Mouse (Mus musculus) neutrophil, adult 65 days (primary cell): Measurements from ENCODE around the gene Elp1. TPM values are rescaled to one million over a fixed set of nuclear protein-coding genes. Genes with fewer than 3 reads are reported as not detected.

Experiments
- total RNA-seq: library from RNA; stranded (reverse); gene quantifications from 2 replicates; pipeline ENCODE4 v1.2.4, GENCODE M21; 2023

Gene Elp1
- 73.3 and 87.3 TPM in 2 replicates for total RNA-seq

DNA sequence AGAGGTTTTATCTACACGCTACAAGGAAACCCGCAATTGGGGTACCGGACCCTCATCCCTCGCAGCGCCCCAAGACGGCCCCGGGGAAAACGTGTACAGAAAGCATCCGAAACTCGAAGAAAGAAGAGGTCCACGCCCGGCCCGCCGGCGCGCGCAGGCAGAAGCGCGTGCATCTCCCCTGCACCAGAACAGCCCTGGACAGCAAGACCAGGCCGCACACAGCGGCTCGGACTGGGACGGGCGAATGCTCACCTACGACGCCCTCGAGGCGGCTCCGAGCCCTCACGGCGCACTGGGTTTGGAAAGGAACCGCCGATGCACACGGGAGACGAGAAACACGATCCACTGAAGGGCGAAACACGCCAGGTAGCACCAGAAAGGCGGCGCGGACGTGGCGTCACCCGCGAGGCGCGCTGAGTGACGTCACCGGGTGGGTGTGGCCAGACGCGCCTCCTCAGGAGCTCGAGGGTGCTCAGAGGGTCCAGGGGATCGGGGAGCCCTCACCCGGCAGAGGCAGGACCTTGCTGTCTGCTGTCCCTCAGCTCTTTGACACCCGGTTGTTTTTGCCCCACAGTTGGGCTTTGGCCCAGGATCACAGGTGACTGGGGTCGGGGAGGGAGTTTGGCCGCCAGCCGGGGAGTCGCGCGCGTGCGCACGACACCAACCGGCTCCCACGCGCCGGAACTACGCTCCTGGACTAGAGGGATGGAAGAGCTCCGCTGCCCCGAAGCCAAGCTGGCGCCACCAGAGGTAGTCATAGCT is at the start of gene Elp1, which contains the start of gene Fam206a:
TSS of gene Elp1 (minus strand) at position 425 of the 762 bp plus-strand sequence.
TSS of gene Fam206a (plus strand) at position 439 of the 762 bp plus-strand sequence.

DNA sequence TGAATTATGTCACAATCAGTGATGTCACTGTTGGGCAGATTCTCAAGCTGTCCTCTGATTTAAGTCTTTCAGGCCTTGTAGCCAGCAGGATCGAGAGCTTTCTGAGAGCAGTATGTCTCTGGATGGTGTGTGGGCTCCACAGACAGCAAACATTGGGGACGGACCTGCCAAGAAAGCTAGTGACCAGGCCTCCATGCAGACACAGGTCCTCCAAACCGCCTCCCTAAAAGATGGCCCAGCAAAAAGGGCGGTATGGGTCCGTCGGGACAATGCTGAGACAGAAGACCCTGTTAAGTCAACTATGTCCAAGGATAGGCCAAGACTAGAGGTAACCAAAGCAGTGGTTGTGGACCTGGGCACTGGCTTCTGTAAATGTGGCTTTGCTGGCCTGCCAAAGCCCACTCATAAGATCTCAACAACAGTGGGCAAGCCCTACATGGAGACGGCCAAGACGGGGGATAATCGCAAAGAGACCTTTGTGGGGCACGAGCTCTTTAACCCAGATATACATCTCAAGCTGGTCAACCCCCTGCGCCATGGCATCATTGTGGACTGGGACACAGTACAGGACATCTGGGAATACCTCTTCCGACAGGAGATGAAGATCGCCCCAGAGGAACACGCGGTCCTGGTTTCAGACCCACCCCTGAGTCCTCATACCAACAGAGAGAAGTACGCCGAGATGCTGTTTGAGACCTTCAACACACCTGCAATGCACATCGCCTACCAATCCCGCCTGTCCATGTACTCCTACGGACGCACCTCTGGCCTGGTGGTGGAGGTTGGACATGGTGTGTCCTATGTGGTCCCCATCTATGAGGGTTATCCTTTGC is 58.6 kb downstream of the Elp1 start, which contains the start of gene Actl7a:
TSS of gene Actl7a (plus strand) at position 51 of the 833 bp plus-strand sequence.

DNA sequence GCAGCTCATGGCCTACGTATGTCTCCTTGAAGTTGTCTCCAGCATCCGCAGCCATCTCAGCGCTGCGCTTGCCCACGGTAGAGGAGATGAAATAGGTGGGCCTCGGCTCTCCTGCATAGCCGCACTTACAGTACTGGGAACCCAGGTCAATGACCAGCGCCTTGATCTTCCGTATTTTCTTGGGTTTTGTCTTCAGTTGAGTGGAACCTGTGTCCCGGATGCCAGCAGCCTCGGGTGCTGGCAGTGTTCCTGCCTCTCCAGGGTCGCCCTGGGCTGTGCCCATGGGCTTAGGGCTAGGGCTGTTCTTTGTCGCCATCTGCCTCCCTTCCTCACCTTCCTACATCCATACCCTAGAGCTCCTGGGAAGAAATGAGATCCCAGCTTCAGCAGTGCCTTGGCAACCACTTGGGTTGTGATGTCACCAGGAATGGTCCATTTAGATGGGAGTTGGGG is 61.1 kb downstream of the Elp1 start, which contains the start of gene Actl7b:
TSS of gene Actl7b (minus strand) at position 403 of the 453 bp plus-strand sequence.

DNA sequence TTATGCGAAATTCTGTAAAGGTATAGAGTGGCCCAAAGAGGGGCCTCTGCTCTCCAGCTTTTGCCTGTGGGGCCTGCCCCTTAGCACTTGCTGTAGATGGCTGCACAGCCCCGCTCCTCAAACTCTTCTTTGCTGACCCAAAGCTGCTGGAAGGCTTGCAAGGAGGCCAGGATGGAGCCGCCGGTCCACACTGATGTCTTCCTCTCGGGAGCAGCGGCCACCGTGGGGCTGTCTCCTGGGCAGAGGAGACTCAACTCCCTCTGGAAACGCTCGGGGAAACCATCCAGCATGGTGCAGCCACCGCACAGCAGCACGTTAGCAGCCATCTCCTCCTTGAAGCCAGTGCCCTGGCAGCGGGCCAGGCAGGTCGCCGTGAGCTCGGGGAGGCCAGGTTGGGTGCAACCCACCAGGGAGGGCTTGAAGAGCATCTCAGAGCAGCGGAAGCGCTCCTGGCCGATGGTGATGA is 62.1 kb downstream of the Elp1 start, which contains the start of gene Gm26657:
TSS of gene Gm26657 (plus strand) at position 51 of the 466 bp plus-strand sequence.

Other genes starting within 250 kb of the Elp1 start
- not detected in 2 replicates for gene Gm26657, start 62.3 kb downstream of the Elp1 start, total RNA-seq
- gene Actl7b, start 60.9 kb downstream of the Elp1 start, total RNA-seq = 3.7 and 4.0 TPM in 2 replicates
- gene Actl7a, start 58.9 kb downstream of the Elp1 start, total RNA-seq = not detected in 2 replicates
- 4.6 and 5.1 TPM in 2 replicates for gene Fam206a, start within 50 bp of the Elp1 start, total RNA-seq
- gene Ctnnal1, start 62.9 kb upstream of the Elp1 start, total RNA-seq = 0.73 and 1.2 TPM in 2 replicates
- gene Tmem245, start 145.1 kb upstream of the Elp1 start, total RNA-seq = 17.5 and 22.0 TPM in 2 replicates
- not detected in 2 replicates for gene Frrs1l, start 188.1 kb upstream of the Elp1 start, total RNA-seq